10 mouse cellular contexts compared by ENCODE assay signal in genomic region chr7:30440697-30441096, GRCm38 (mm10). TPM values are rescaled to one million over a fixed set of nuclear protein-coding genes. Genes with fewer than 3 reads are reported as not detected.
DNase-seq lines count a peak whose midpoint lies in the region; ATAC-seq lines count a peak whose summit lies in the region.
"Had no signal": no experiment of that assay in that cellular context is flagged by ENCODE, and none has a peak within 500 bp of the region (broad histone marks: within the 10 kb centered on the region; RNA-seq: fewer than 3 reads in every experiment).

No protein-coding gene starts in this region.

- H3K9me3 ChIP-seq in forebrain, embryonic 10.5 days, result no peaks in the 10 kb centered on the region
- H3K9me3 ChIP-seq in forebrain, embryonic 13.5 days (replicated peaks), result no peaks in the 10 kb centered on the region
- no peaks in the 10 kb centered on the region for H3K9me3 ChIP-seq in midbrain, embryonic 11.5 days (ENCODE audit: control insufficient read depth, low read length)
- H3K9me3 ChIP-seq in midbrain, embryonic 15.5 days, result no peaks in the 10 kb centered on the region
- no peaks in the 10 kb centered on the region for H3K9me3 ChIP-seq in intestine, embryonic 14.5 days (ENCODE audit: control insufficient read depth, low read length)
- H3K9me3 ChIP-seq: megakaryocyte, embryonic 14.5 days had no signal

- ATAC-seq in forebrain, embryonic 13.5 days, result no peak
- no peak for ATAC-seq in midbrain, embryonic 11.5 days (ENCODE audit: low FRiP score)
- ATAC-seq in midbrain, embryonic 15.5 days (replicated peaks), result no peak
- no peak for ATAC-seq in intestine, embryonic 14.5 days (replicated peaks; ENCODE audit: low FRiP score, low TSS enrichment, low read depth)
- peak; percentile 71 for ATAC-seq in megakaryocyte, adult 5-6 weeks (ENCODE audit: poor library complexity, severe bottlenecking)
- ATAC-seq: Patski had no signal

- H3K27me3 ChIP-seq in forebrain, embryonic 10.5 days (ENCODE audit: poor library complexity, severe bottlenecking), result peaks cover 70% of the 10 kb centered on the region
- no peaks in the 10 kb centered on the region for H3K27me3 ChIP-seq in forebrain, embryonic 13.5 days
- H3K27me3 ChIP-seq in midbrain, embryonic 11.5 days (ENCODE audit: control insufficient read depth, insufficient read depth, low read length), result no peaks in the 10 kb centered on the region
- H3K27me3 ChIP-seq in midbrain, embryonic 15.5 days (replicated peaks), result no peaks in the 10 kb centered on the region
- peaks cover 6% of the 10 kb centered on the region for H3K27me3 ChIP-seq in intestine, embryonic 14.5 days (replicated peaks; ENCODE audit: control insufficient read depth, insufficient read depth, low read length)
- H3K27me3 ChIP-seq: Patski had no signal

- H3K4me3 ChIP-seq in forebrain, embryonic 10.5 days, result no peak overlapping the region
- no peak overlapping the region for H3K4me3 ChIP-seq in forebrain, embryonic 13.5 days
- H3K4me3 ChIP-seq in midbrain, embryonic 11.5 days (ENCODE audit: low read depth, low read length), result no peak overlapping the region
- H3K4me3 ChIP-seq in midbrain, embryonic 15.5 days, result no peak overlapping the region
- H3K4me3 ChIP-seq in intestine, embryonic 14.5 days (ENCODE audit: low read depth, low read length), result no peak overlapping the region
- H3K4me3 ChIP-seq: megakaryocyte, embryonic 14.5 days had no signal

- H3K9ac ChIP-seq in forebrain, embryonic 13.5 days, result no peak overlapping the region
- no peak overlapping the region for H3K9ac ChIP-seq in midbrain, embryonic 11.5 days (ENCODE audit: low read length)
- no peak overlapping the region for H3K9ac ChIP-seq in midbrain, embryonic 15.5 days
- no peak overlapping the region for H3K9ac ChIP-seq in intestine, embryonic 14.5 days (ENCODE audit: low read length)

- WGBS in forebrain, embryonic 10.5 days, result 23% methylated on average over 5 of the region's 5 CpGs
- 44% methylated on average over 2 of the region's 5 CpGs for WGBS in forebrain, embryonic 13.5 days
- 24% methylated on average over 4 of the region's 5 CpGs for WGBS in midbrain, embryonic 11.5 days
- 17% methylated on average over 4 of the region's 5 CpGs for WGBS in midbrain, embryonic 15.5 days
- WGBS in intestine, embryonic 14.5 days, result 22% methylated on average over 5 of the region's 5 CpGs

- no peak overlapping the region for H3K4me2 ChIP-seq in forebrain, embryonic 13.5 days
- no peak overlapping the region for H3K4me2 ChIP-seq in midbrain, embryonic 11.5 days
- H3K4me2 ChIP-seq in midbrain, embryonic 15.5 days, result no peak overlapping the region
- H3K4me2 ChIP-seq in intestine, embryonic 14.5 days (ENCODE audit: low read length), result no peak overlapping the region

- H3K4me1 ChIP-seq in forebrain, embryonic 10.5 days, result peaks cover 29% of the 10 kb centered on the region
- peaks cover 17% of the 10 kb centered on the region for H3K4me1 ChIP-seq in forebrain, embryonic 13.5 days
- peaks cover 13% of the 10 kb centered on the region for H3K4me1 ChIP-seq in midbrain, embryonic 11.5 days (ENCODE audit: control insufficient read depth, insufficient read depth, low read length)
- H3K4me1 ChIP-seq in midbrain, embryonic 15.5 days, result peaks cover 30% of the 10 kb centered on the region
- H3K4me1 ChIP-seq in intestine, embryonic 14.5 days (replicated peaks; ENCODE audit: control insufficient read depth, insufficient read depth, low read length), result peaks cover 9% of the 10 kb centered on the region

- H3K36me3 ChIP-seq in forebrain, embryonic 10.5 days (replicated peaks), result peaks cover 25% of the 10 kb centered on the region
- H3K36me3 ChIP-seq in forebrain, embryonic 13.5 days (ENCODE audit: poor library complexity, severe bottlenecking), result peaks cover 73% of the 10 kb centered on the region
- H3K36me3 ChIP-seq in midbrain, embryonic 11.5 days (ENCODE audit: control insufficient read depth, insufficient read depth, low read length), result peaks cover 6% of the 10 kb centered on the region
- peaks cover 50% of the 10 kb centered on the region for H3K36me3 ChIP-seq in midbrain, embryonic 15.5 days (replicated peaks)
- no peaks in the 10 kb centered on the region for H3K36me3 ChIP-seq in intestine, embryonic 14.5 days (ENCODE audit: control insufficient read depth, insufficient read depth, low read length)

- peak; percentile 58 for DNase-seq in forebrain, embryonic 10.5 days (ENCODE audit: extremely low spot score, low spot score)
- DNase-seq in midbrain, embryonic 11.5 days (ENCODE audit: low spot score, missing footprints), result peak; percentile 94
- DNase-seq in brain, adult 2 months (ENCODE audit: low read depth, low spot score), result peak; percentile 77
- peak; percentile 77 for DNase-seq in intestine, embryonic 14.5 days (ENCODE audit: low spot score)
- DNase-seq in thymus, postnatal 0 days (ENCODE audit: low spot score), result peak; percentile 42

- no peak overlapping the region for H3K27ac ChIP-seq in forebrain, embryonic 10.5 days
- no peak overlapping the region for H3K27ac ChIP-seq in forebrain, embryonic 13.5 days
- no peak overlapping the region for H3K27ac ChIP-seq in midbrain, embryonic 11.5 days (ENCODE audit: low read depth, low read length)
- no peak overlapping the region for H3K27ac ChIP-seq in midbrain, embryonic 15.5 days
- no peak overlapping the region for H3K27ac ChIP-seq in intestine, embryonic 14.5 days (ENCODE audit: low read depth)

RNA-seq across cellular contexts. Expression of gene Aplp1, which starts 4.6 kb away (rescaled TPM):
- 25.4 and 33.7 TPM in 2 replicates for polyA plus RNA-seq in forebrain, embryonic 10.5 days (2016; fragmentation: Nextera tagmentation; extraction: Ambion mirVana)
- polyA plus RNA-seq in forebrain, embryonic 13.5 days (2015; fragmentation: Nextera tagmentation; extraction: Ambion mirVana), result 306 and 329 TPM in 2 replicates
- 128 and 134 TPM in 2 replicates for polyA plus RNA-seq in midbrain, embryonic 11.5 days (2014; fragmentation: Nextera tagmentation; extraction: Ambion mirVana)
- 790 and 817 TPM in 2 replicates for polyA plus RNA-seq in midbrain, embryonic 15.5 days (2015; fragmentation: Nextera tagmentation; extraction: Ambion mirVana)
- 37.9 and 43.0 TPM in 2 replicates for polyA plus RNA-seq in intestine, embryonic 14.5 days (2014; fragmentation: Nextera tagmentation; extraction: Ambion mirVana)
- total RNA-seq in megakaryocyte, adult 5-6 weeks (2015), result 0.07 and 0.25 TPM in 2 replicates
- total RNA-seq in megakaryocyte, adult 5-6 weeks (2017), result 0.08 TPM in 1 of 2 replicates, not detected in the other
- 1.3 and 2.8 TPM in 2 replicates for polyA plus RNA-seq in thymus, postnatal 0 days (2015; fragmentation: Nextera tagmentation; extraction: Ambion mirVana)

RNA-seq across cellular contexts. Expression of gene Kirrel2, which starts 16.8 kb away (rescaled TPM):
- polyA plus RNA-seq in forebrain, embryonic 10.5 days (2016; fragmentation: Nextera tagmentation; extraction: Ambion mirVana), result 0.29 and 0.52 TPM in 2 replicates
- 0.36 and 0.65 TPM in 2 replicates for polyA plus RNA-seq in forebrain, embryonic 13.5 days (2015; fragmentation: Nextera tagmentation; extraction: Ambion mirVana)
- 0.58 and 0.61 TPM in 2 replicates for polyA plus RNA-seq in midbrain, embryonic 11.5 days (2014; fragmentation: Nextera tagmentation; extraction: Ambion mirVana)
- polyA plus RNA-seq in midbrain, embryonic 15.5 days (2015; fragmentation: Nextera tagmentation; extraction: Ambion mirVana), result 1.3 and 2.7 TPM in 2 replicates
- 0.13 and 2.9 TPM in 2 replicates for polyA plus RNA-seq in intestine, embryonic 14.5 days (2014; fragmentation: Nextera tagmentation; extraction: Ambion mirVana)
- total RNA-seq in megakaryocyte, adult 5-6 weeks (2015), result not detected in 2 replicates
- 0.07 TPM in 1 of 2 replicates, not detected in the other for total RNA-seq in megakaryocyte, adult 5-6 weeks (2017)
- 0.10 and 0.17 TPM in 2 replicates for polyA plus RNA-seq in thymus, postnatal 0 days (2015; fragmentation: Nextera tagmentation; extraction: Ambion mirVana)
- polyA plus RNA-seq: Patski had no signal

RNA-seq across cellular contexts. Expression of gene Nphs1, which starts 17.4 kb away (rescaled TPM):
- 0.07 TPM in 1 of 2 replicates, not detected in the other for polyA plus RNA-seq in forebrain, embryonic 10.5 days (2016; fragmentation: Nextera tagmentation; extraction: Ambion mirVana)
- 0.15 and 0.18 TPM in 2 replicates for polyA plus RNA-seq in forebrain, embryonic 13.5 days (2015; fragmentation: Nextera tagmentation; extraction: Ambion mirVana)
- polyA plus RNA-seq in midbrain, embryonic 11.5 days (2014; fragmentation: Nextera tagmentation; extraction: Ambion mirVana), result not detected in 2 replicates
- 0.41 and 0.61 TPM in 2 replicates for polyA plus RNA-seq in midbrain, embryonic 15.5 days (2015; fragmentation: Nextera tagmentation; extraction: Ambion mirVana)
- polyA plus RNA-seq in intestine, embryonic 14.5 days (2014; fragmentation: Nextera tagmentation; extraction: Ambion mirVana), result 0.15 and 1.3 TPM in 2 replicates
- total RNA-seq in megakaryocyte, adult 5-6 weeks (2015), result not detected in 2 replicates
- total RNA-seq in megakaryocyte, adult 5-6 weeks (2017), result 0.29 TPM in 1 of 2 replicates, not detected in the other
- 0.29 and 0.46 TPM in 2 replicates for polyA plus RNA-seq in thymus, postnatal 0 days (2015; fragmentation: Nextera tagmentation; extraction: Ambion mirVana)
- polyA plus RNA-seq: Patski had no signal

RNA-seq across cellular contexts. Expression of gene Nfkbid, which starts 19.2 kb away (rescaled TPM):
- 1.3 and 1.5 TPM in 2 replicates for polyA plus RNA-seq in forebrain, embryonic 10.5 days (2016; fragmentation: Nextera tagmentation; extraction: Ambion mirVana)
- 1.3 and 1.6 TPM in 2 replicates for polyA plus RNA-seq in forebrain, embryonic 13.5 days (2015; fragmentation: Nextera tagmentation; extraction: Ambion mirVana)
- polyA plus RNA-seq in midbrain, embryonic 11.5 days (2014; fragmentation: Nextera tagmentation; extraction: Ambion mirVana), result 0.63 and 1.2 TPM in 2 replicates
- polyA plus RNA-seq in midbrain, embryonic 15.5 days (2015; fragmentation: Nextera tagmentation; extraction: Ambion mirVana), result 2.4 and 2.8 TPM in 2 replicates
- polyA plus RNA-seq in intestine, embryonic 14.5 days (2014; fragmentation: Nextera tagmentation; extraction: Ambion mirVana), result 2.3 and 3.2 TPM in 2 replicates
- 23.0 and 28.6 TPM in 2 replicates for total RNA-seq in megakaryocyte, adult 5-6 weeks (2015)
- 13.3 and 17.2 TPM in 2 replicates for total RNA-seq in megakaryocyte, adult 5-6 weeks (2017)
- 20.2 and 20.3 TPM in 2 replicates for polyA plus RNA-seq in thymus, postnatal 0 days (2015; fragmentation: Nextera tagmentation; extraction: Ambion mirVana)

RNA-seq across cellular contexts. Expression of gene Hcst, which starts 21.0 kb away (rescaled TPM):
- polyA plus RNA-seq in forebrain, embryonic 10.5 days (2016; fragmentation: Nextera tagmentation; extraction: Ambion mirVana), result 0.38 TPM in 1 of 2 replicates, not detected in the other
- polyA plus RNA-seq in forebrain, embryonic 13.5 days (2015; fragmentation: Nextera tagmentation; extraction: Ambion mirVana), result 0.88 TPM in 1 of 2 replicates, not detected in the other
- polyA plus RNA-seq in midbrain, embryonic 11.5 days (2014; fragmentation: Nextera tagmentation; extraction: Ambion mirVana), result 0.43 and 0.45 TPM in 2 replicates
- polyA plus RNA-seq in midbrain, embryonic 15.5 days (2015; fragmentation: Nextera tagmentation; extraction: Ambion mirVana), result 0.53 and 0.59 TPM in 2 replicates
- 1.6 and 2.1 TPM in 2 replicates for polyA plus RNA-seq in intestine, embryonic 14.5 days (2014; fragmentation: Nextera tagmentation; extraction: Ambion mirVana)
- total RNA-seq in megakaryocyte, adult 5-6 weeks (2015), result 45.8 and 47.6 TPM in 2 replicates
- 13.3 and 18.5 TPM in 2 replicates for total RNA-seq in megakaryocyte, adult 5-6 weeks (2017)
- 110 and 139 TPM in 2 replicates for polyA plus RNA-seq in thymus, postnatal 0 days (2015; fragmentation: Nextera tagmentation; extraction: Ambion mirVana)
- polyA plus RNA-seq: Patski had no signal

Comparison
In these comparisons a context has a peak if more than half of its experiments do, and no peak if none do; other contexts are left out.
1. DNase-seq: peak in every context shown above with its lines; median percentile 94 in midbrain, embryonic 11.5 days; 77 in brain, adult 2 months; 77 in intestine, embryonic 14.5 days; 58 in forebrain, embryonic 10.5 days; 42 in thymus, postnatal 0 days.